Mouse (Mus musculus): ENCODE measurements around the gene Sqstm1.

GRCm38 (mm10) chr11:50192278-50192677 lies 18.3 kb downstream of the Sqstm1 start:
- no peak for TF ChIP-seq CTCF (IDR thresholded peaks at IDR 0.05)
- TF ChIP-seq EP300 (IDR thresholded peaks at IDR 0.05) = no peak
